Mouse (Mus musculus): ENCODE results near the gene Gpr107.
A peak's percentile ranks its signal among the peaks of the same experiment; 100 is the strongest.
"Not testable (repeated sequence)": the region's sequence is repeated elsewhere in the genome, so short reads cannot be mapped to it uniquely, and the experiment has no call there.

Gene Gpr107

DNA sequence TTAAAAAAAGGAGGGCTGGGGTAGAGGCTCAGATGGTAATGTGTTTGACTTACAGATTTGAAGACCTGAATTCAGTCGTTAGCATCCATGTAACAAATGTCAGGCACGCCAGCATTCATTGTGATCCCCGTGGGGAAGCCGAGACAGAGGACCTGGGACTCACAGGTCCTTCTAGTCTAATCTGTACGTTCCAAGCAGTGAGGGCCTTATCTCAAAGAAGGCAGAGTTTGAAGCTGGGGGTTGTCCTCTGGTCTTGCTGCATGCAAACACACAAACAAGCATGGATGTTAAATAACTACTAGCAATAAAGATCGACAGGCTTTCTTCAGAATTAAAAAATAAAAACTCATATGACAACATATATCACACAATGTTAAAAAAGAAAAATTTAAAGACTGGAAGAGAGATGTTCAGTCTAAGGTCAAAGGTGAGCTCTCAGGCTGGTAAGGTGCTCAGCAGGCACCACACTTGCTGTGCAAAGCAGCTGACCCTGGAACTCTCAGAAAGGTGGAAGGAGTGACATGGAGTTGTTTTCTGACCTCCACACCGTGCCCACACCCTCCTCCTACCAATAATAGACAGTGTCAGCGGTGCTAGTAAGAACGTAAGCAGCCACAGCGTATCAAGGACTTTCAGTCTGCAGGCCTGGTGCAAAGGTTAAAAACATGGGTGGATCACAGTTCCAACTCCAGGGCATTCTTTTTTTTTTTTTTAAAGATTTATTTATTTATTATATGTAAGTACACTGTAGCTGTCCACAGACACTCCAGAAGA, 8.2 kb downstream of the Gpr107 start:
- no peak for DNase-seq

DNA sequence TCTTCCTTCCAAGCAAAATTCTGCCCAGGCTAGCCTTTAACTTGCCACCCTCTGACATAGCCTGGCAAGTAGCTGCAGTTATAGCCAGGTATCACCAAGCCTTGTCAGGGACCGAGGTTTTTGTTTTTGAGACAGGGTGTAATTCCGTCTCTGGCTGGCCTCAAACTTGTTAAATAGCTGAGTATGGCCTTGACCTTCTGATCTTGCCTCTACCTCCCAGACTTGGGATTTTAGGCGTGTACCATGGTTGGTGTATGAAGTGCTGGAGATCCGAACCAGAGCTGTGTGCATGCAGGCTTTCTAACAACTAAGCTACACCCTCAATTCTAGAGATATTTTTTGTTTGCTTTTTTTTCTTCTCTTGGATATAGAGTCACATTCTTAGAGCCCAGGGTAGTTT, 9.5 kb downstream of the Gpr107 start:
- no peak for DNase-seq

DNA sequence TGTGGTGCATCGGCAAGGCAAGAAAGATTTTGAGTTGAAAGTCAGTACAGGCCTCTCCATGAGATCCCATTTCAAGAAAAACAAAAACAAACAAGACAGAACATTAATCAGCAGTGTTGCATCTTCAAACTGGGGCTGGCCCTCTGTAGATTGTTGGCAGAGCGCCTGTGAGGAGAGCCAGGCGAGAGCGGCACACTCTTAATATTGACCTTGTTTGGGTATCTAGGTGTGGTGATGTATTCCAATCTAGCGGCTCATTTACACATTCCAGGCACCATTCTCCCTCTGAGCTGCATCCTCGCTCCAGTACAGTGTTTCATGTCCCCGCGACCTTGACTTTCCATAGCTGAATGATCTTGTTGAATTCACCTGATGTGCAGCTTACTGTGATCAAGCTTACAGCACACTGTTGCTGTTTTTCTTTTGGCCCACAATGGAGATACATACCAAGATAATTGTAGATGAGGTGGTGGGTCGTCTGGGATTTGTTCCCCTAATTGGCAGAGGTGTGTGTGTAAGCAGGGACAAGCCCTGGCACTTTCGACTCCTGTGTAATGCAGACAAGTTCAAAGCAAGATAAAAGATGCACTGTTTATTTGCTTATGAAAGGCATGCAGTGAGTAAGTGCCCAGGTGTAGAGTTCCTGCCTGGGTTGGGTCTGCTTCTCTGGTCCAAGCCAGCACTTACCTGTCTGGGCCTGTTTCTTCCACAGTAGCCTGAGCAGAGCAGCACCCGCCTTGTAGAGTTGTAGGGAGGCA, 11.4 kb downstream of the Gpr107 start:
- DNase-seq = no peak

DNA sequence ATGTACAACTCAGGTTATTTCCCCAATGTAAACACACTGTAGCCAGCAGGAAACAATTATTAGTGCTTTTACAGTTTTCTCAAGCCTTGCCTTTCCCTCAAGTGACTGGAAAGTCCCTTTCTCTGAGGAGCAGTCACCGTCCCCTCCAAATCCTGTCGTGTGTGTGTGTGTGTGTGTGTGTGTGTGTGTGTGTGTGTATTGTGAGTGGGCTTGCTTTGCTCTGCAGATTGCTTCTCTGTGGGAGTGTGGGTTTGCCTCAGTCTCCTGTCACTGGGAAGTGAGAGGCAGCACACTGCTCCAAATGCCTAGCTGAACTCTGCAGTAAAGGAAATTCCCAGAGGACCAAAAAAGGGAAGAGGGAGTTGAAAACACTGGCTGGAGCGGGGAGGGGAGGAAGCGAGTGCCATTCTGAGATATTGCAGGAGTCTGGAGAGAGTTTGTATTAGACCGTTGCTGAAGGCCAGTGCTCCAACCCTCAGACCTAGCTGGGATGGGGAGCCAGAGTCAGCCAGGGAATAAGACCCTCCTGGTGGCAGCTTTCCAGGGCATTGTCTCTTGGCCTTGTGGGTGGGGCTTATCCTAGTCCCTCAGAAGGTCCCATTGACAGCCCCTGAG, 12.8 kb downstream of the Gpr107 start:
- DNase-seq = no peak

DNA sequence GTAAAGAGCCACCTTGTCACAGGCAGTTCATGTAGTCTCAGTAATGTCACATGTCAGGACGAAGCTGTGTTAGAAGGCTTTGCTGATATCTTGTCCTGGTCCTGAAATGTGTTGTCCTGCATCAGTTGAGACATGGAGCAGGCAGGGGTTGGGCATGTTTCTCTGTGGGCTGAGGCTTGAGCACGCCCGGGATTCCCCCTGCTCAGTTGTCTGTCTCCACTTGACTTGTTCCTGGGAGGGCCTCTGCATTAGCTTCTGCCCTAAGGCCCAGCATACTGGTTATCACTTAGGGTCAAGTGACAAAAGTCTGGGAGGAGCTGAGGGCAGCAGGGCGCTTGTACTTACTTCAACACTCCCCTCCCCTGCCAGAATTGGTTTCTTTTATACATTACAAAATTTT, 13.4 kb downstream of the Gpr107 start:
- no peak for DNase-seq

DNA sequence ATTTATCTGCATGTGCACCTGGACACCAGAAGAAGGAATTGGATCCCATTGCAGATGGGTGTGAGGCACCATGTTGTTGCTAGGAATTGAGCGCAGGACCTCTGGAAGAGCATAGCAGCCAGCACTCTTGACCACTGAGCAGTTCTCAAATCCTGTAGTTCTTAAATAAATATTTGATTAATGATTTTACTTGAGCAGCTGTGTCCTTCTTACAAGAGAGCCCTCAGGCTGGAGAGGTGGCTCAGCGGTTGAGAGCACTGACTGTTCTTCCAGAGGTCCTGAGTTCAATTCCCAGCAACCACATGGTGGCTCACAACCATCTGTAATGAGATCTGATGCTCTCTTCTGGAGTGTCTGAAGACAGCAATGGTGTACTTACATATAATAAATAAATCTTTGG, 15.5 kb downstream of the Gpr107 start:
- not testable (repeated sequence) for DNase-seq

DNA sequence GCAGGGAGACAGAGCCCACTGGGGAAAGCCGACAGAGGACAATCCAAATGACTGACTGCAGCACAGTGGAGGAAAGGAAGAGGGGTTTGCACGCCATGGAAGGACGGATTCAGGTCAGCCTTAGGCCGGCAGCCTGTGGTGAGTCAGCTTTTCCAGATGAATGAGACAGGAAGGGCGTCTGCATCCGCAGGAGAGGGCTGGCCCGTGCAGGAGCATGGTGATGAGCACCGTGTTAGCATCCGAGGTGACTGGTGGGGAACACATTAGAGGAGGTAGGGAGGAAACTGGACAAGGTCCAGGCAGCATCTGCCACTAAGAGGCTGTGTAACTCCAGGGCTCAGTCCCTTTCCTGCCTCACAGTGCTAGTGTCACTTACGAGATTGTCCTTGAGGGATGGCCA, 16.9 kb downstream of the Gpr107 start:
- no peak for DNase-seq

DNA sequence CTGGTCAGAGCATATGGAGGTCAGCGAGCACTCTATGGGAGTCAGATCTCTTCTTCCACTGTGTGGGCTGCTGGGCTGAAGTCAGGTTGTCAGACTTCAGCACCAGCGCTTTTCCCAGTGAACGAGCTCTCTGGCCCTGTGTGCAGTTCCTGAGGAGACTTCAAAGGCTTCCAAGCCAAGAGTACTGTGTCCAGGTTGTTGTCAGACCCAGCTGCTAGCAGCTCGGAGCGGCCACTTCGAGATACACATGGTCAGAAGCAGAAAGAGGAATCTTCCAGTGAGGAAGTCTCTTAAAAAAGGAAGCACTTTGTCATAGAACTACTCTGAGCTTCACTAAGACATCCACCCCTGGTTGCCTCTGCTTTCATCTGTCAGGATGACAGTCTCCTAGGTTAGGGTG, 18.0 kb downstream of the Gpr107 start:
- DNase-seq = no peak

DNA sequence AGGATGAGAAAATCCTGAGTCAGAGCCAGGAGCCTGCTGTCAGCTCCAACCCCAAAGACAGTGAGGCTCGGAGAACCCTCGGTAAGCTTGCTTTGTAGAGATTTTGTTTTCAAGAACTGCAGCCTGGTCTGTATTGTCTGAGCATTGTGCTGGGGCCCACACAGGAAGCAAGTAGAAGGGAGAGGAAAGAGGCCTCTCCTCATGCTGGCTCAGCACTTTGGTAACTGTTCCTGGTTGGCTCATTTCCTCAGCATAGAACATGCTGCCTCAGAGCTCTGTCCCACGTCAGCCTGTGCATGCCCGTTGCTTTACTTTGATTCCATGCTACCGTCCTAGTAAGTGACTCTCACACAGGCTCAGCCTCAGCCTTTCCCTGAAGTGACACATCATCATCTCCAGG, 19.9 kb downstream of the Gpr107 start:
- DNase-seq = no peak

DNA sequence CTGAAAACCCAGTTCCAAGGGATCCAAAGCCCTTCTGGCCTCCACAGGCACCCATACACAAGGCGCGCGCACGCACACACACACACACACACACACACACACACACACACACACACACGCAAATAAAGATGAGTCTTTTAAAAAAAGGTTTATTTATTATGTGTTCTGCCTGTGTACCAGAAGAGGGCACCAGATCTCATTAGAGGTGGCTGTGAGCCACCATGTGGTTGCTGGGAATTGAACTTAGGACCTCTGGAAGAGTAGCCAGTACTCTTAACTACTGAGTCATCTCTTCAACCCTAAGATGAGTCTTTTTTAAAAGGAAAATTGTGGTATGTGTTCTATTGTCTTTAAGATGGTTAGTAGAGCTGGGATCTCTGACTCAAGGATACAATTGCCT, 20.4 kb downstream of the Gpr107 start:
- no peak for DNase-seq

DNA sequence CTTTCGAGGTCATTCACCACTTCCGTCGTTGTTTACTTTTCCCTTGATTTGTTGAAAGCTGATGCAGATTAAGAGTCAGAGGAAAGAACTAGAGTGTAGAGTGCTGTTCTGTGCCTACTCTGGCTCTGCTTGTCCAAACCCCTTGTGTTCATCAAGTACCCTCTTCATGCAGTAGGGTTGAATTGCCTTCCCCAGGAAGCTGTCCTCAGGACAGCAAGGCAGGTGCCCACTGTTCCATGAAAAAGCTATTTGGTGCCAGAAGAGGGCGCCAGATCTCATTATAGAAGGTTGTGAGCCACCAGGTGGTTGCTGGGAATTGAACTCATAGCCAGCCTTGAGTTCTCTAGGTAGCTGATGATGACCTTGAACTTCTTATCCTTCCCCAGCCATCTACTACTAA, 21.2 kb downstream of the Gpr107 start:
- DNase-seq = no peak

DNA sequence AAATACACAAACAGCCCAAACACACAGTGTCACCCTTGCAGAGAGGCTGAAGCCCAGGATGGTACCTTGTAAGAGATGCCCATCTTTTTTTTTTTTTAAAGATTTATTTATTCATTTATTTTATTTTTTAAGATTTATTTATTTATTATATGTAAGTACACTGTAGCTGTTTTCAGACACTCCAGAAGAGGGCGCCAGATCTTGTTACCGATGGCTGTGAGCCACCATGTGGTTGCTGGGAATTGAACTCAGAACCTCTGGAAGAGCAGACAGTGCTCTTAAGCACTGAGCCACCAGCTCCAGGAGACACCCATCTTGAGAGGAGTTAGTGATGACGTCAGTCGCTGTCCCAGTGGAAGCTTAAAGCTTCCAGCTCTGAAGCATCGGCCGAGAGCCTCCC, 26.5 kb downstream of the Gpr107 start:
- not testable (repeated sequence) for DNase-seq

DNA sequence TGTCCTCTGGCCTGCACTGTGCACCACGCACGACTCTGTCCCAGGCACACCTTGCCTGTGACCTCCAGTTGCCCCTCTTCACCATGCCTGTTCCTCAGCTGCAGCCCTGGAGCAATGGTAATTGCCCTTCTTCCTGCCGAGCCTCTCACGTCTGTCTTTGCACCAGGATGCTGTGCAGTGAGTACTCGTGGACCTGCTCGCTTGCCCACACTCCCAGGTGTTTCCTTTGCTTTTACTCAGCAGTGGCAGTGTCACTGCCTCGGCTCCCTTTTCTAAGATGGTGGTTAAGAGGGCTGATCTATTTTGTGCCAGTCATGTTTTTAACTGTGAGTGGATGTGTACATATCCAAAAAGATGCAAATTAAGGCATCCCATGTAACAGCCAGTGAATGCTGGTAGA, 27.4 kb downstream of the Gpr107 start:
- peak; percentile 15 to 25 for DNase-seq

DNA sequence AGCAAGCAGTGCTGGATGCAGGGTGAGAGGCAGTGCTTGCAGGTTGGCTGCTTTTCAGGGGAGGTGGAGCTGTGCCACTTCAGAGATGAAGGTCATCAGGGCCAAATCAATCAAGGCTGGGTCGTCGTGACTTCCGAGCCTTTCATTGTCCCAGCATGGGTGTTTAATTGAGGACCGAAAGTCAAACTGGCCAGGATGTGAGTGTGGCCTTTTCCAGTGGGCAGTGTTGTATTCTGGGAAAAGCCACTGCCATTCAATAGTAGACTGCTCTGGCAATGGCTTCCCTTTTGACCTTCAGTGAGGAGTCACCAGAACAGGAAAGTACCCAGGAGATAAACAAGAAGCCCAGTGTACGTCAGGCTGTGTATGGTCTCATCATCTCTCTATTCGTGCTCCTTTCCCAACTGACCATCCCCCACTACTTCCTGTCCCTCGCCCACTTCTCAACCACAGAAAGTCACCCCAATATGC, 28.0 kb downstream of the Gpr107 start:
- no peak for DNase-seq

DNA sequence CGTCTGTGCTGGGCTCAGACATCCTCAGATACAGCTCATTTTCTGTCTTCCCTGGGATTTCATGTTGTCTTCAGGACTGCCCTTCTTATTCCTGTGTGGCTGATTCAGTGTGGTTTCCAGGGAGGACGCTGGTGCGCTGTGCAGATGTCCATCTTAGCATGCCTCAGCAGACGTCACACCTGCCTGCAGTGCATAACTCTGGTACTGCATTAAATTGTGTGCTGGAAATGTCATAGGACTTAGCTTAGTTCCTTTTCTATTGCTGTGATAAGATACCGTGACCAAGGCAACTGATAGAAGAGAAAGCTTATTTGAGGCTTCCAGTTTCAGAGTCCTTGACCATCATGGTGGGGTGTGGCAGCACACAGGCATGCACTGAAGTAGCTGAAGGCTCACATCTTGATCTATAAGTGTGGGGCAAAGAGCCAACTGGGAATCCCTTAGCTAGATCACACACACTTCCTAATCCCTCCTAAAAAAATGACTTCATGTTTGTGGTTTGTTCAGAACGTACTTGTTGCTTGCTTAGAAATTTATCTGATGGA, 30.7 kb downstream of the Gpr107 start:
- no peak for DNase-seq

DNA sequence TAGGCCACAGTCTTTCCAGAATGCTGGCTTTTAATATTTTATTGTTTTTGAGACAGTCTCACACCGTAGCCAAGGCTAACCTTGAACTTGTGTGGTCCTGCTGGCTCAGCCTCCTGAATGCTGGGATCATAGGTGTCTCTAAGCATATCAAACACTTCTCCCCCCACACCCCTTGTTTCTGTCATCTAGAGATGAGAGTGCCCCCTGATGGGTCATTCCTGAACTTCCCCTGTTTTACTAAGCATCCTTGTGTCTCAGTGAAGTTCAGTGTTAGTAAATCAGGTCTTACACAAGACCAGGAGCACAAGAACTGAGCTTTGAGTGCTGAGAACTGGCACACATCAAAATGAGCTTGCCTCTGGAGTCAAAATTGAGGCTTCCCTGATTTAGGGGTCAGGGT, 31.7 kb downstream of the Gpr107 start:
- no peak for DNase-seq

DNA sequence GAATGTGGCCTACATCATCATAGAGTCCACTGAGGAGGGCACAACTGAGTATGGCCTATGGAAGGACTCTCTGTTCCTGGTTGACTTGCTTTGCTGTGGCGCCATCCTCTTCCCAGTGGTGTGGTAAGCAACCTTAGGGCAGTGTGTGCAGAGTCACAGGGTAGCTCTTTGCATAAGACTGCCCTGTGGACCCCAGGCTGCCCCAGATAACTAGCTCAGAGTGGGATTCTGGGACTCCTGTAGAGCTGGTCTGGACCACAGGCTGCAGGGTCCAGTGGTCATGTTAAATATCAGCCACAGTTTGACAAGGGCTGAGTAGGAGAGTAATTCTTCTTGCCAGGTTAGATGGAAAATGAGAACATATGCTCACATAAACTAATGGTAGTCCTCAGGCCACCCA, 36.6 kb downstream of the Gpr107 start:
- DNase-seq = no peak

DNA sequence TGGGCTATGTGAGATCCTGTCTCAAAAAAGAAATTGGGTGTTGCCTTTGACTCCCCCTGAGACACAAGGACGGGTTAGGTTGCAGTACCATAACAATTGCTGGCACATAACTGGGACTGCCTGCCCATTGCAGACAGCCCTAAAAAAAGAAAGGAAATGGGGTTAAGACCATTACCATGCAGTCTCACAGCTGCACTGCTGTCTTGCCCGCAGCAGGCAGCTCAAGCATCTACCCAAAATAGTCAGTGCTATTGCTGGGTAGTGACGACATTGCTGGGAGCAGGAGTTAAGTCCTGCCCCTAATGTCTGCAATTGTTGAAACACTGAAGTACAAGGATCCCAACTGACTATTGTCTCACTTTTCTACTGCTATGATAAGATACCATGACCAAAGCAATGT, 37.5 kb downstream of the Gpr107 start:
- no peak for DNase-seq

DNA sequence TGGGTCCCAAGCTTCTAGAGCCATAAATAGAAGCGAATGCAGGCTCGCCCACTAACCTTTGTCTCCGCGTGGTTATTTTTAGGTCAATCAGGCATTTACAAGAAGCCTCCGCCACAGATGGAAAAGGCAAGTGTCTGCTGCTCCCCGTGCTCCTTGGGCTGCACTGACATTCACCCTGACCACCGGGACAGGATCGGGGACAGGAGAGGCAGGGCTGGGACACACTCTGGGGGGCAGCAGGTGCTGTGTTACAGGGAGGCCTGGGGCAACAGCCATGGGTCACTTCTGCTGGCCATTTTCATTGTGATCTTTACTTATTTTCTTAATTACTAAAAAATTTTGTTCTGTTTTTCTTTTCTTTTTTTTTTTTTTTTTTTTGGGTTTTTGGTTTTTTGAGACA, 39.6 kb downstream of the Gpr107 start:
- no peak for DNase-seq

DNA sequence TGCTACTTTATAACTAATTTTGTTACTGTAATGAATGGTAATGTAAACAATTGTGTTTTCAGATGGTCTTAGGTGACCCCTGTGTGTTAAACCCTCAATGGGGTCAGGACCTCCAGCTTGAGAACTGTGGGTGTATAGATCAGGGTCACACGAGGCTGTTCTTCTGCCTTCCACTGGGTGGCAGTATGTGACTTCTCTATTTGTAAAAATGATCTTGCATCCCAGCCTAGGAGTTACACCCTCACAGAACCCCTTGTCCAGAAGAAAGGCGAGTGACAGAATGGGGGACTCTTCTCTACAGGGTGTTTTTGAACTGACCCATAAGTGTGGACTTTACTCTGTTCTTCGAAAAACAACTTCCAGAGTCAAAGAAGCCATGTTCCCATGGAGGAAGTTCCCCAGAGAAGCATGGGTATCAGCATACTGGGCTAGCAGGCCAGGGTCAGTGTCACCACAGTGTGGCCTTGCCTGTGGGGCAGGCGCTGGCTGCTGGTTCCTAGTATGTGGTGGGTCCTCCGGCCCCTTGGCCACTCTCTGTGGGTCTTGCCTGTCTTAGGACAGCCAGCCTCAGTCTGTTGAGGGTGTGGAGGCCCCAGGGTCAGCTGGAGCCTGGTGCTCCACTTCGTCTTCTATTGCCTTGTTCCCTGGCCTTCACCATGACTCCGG, 42.4 kb downstream of the Gpr107 start:
- no peak for DNase-seq

DNA sequence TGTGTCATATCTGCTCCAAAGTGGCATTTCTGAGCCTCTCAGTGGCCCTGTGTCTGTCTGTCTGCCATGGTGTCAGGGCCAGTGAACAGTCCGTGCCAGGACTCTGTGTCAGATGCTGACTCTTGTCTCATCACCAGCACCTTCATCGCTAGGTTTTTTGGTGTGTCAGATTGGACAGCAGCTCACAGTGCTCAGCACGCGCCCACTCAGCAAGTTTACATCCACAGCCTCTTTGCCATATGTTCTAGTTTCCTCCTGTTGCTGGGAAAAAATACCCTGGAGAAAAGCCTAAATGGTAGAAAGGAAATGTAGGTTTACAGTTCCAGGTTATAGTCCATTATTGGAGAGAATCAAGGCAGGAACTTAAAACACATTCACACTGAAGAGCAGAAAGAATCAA, 46.5 kb downstream of the Gpr107 start:
- no peak for DNase-seq

DNA sequence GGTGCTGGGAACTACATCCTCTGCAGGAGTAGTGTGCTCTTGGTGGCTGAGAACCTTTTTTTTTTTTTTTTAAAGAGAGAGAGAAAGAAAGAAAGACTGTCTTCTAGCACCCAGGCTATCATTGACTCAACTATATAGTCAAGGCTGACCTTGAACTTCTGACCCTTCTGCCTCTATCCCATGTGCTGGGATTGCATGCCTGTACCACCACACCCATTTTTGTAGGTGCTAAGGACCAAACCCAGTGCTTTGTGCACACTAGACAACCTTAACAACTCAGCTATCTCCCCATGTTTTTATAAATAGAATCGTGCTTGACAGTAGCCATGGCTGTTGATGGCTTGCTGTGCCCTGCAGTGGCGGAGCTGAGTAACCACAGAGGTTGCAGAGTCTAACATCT, 47.9 kb downstream of the Gpr107 start:
- no peak for DNase-seq

DNA sequence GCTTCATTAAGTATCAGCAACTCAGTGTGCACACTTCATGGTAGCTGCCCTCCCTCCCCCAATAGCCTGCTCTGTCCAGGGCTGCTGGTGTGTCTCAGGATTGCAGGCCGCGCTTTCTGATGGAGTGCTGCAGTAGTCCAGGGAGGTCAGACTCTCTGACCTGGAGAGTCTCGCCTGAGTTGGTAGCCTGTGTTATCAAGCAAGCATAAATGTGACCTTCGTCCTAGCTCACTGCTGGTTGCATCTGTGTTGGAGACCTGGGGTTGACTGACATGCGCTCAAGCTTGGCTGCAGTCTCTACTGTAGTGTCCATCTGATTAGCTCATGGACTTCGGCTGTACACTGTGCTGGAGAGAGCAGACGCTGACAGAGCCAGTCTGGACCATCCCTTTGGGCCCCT, 49.7 kb downstream of the Gpr107 start:
- DNase-seq = no peak

All from thymus, adult 18-20 months (tissue).